Mouse (Mus musculus): ENCODE results near the gene Rbfox1.

DNA sequence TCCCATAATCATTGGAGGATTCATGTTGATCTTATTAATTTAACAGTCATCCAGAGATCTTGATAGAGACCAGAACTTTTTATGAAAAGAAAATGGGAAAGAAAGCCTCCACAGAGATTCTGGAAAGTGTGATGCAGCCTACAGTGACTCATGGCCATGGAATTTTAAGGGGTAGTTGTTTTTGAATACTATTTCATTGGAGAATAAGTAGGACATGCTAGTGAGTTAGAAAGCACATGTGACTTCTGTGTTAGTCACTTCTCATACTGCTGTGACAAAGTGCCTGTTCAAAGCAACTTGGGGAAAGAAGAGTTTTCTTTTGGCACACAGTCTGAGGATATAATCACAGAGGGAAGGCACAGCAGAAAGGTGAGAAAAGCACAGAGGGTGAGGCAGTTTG lies 1510.9 kb downstream of the Rbfox1 start:
- TF ChIP-seq CTCF (IDR thresholded peaks at IDR 0.05; ENCODE audit: control insufficient read depth, insufficient read depth, low read length), result no peak
- TF ChIP-seq POLR2A (IDR thresholded peaks at IDR 0.05; ENCODE audit: borderline replicate concordance, control insufficient read depth, low read depth, low read length), result no peak

All from bone marrow, adult 2 months (tissue).